Mouse (Mus musculus): ENCODE measurements at regions not wholly inside any gene's neighbourhood (a gene's known extent, or its start where the extent isn't known, plus 50 kb on each side); places are given as distances from the start of the nearest gene placed in this dataset.
A peak's percentile ranks its signal among the peaks of the same experiment; 100 is the strongest.

- DNase-seq (ENCODE audit: low spot score) = peak; percentile 45
Observed at GRCm38 (mm10) chr12:68683176-68683575, 475.8 kb downstream of the Rps29 start.

- no peak for DNase-seq (ENCODE audit: low spot score)
Observed at GRCm38 (mm10) chr12:68680668-68681067, 478.3 kb downstream of the Rps29 start.

GRCm38 (mm10) chr12:68676096-68676775, 482.8 kb downstream of the Rps29 start:
- no peak for DNase-seq (ENCODE audit: low spot score)

GRCm38 (mm10) chr12:68672011-68672410, 487.0 kb downstream of the Rps29 start:
- DNase-seq (ENCODE audit: low spot score) = no peak

GRCm38 (mm10) chr12:68645901-68646585, 512.9 kb downstream of the Rps29 start:
- DNase-seq (ENCODE audit: low spot score) = no peak

- DNase-seq (ENCODE audit: low spot score) = no peak
Observed at GRCm38 (mm10) chr12:68643671-68644070, 515.3 kb downstream of the Rps29 start.

- no peak for DNase-seq (ENCODE audit: low spot score)
Observed at GRCm38 (mm10) chr12:68632441-68632840, 526.5 kb downstream of the Rps29 start.

DNA sequence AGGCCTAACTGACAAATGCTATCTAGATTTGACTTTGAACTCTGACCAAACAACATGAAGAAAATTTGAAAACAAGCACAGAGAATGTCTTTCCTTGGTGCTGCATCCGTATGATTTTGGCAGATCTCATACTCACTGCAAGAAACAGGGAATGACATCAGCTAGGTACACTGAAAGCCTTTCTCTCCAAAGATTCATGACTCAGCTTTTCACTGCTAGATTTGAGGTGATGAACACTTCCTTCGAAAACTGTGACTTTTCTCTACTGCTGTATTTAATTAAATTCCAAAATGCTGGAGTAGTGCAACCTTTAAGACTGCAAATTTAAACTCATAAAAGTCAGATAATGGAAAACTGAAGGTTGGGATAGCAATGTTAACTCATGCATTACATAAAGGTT, 540.6 kb downstream of the Rps29 start:
- DNase-seq (ENCODE audit: low spot score) = no peak

GRCm38 (mm10) chr12:68605417-68606000, 553.5 kb downstream of the Rps29 start:
- no peak for DNase-seq (ENCODE audit: low spot score)

- no peak for DNase-seq (ENCODE audit: low spot score)
Observed at GRCm38 (mm10) chr12:68604524-68605299, 554.3 kb downstream of the Rps29 start.

GRCm38 (mm10) chr12:68602682-68603081, 556.3 kb downstream of the Rps29 start:
- DNase-seq (ENCODE audit: low spot score) = no peak

DNA sequence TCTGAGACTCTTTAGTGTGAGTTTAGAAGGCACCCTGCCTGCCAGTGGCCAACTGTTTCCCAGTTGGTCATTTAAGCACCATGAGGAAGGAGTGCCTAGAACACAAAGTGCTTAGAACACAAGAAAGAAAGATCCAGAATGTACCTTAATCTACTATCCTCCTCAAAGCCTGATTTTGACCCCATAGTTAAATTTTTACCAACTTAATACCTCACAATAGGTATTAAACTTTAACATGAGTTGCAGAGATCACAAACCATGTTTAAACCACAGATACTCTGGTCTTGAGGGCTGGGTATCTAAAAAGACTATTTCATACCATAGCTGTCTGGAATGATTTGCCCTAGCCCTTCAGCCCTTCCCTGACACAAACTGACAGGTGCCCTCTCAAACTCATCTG, 557.6 kb downstream of the Rps29 start:
- no peak for DNase-seq (ENCODE audit: low spot score)

- DNase-seq (ENCODE audit: low spot score) = no peak
Observed at GRCm38 (mm10) chr12:68599681-68600596, 559.0 kb downstream of the Rps29 start.

GRCm38 (mm10) chr12:68599016-68599616, 559.9 kb downstream of the Rps29 start:
- DNase-seq (ENCODE audit: low spot score) = no peak

DNA sequence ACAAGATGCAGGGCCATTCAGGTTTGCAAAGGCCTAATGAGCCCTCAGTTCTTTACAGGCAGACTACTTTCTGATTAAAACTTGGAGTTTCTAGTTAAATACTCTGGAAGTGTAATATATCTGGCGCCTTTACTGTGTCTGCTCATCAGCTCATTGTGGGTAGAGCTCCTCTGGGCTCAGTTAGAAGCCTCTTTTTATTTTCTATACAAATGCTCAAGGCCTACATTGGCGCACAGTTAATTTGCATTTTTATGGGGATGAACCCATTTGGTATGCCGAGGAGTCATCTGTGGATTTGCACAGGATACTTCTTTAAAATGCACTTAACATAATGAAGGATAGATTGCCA, 573.5 kb downstream of the Rps29 start:
- no peak for DNase-seq (ENCODE audit: low spot score)

- DNase-seq (ENCODE audit: low spot score) = no peak
Observed at GRCm38 (mm10) chr12:68584786-68585523, 574.0 kb downstream of the Rps29 start.

DNA sequence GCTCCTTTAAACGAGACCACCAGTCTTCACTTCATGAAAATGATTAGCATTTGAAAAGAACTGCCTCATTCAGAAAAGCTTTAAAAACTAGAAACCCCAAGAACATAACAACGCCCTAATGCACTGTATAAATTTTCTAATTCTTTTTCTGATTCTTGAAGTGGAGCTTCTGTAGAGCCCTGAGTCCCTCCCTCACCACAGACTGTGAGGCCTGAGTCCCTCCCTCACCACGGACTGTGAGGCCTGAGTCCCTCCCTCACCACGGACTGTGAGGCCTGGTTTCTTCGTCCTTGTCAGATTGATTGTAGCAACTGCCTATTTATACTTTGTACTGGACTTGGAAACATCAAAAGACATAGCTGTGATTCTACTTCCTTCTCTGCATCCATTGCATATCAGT, 579.1 kb downstream of the Rps29 start:
- no peak for DNase-seq (ENCODE audit: low spot score)

- no peak for DNase-seq (ENCODE audit: low spot score)
Observed at GRCm38 (mm10) chr12:68577453-68577852, 581.5 kb downstream of the Rps29 start.

GRCm38 (mm10) chr12:68576855-68577254, 582.1 kb downstream of the Rps29 start:
- no peak for DNase-seq (ENCODE audit: low spot score)

DNA sequence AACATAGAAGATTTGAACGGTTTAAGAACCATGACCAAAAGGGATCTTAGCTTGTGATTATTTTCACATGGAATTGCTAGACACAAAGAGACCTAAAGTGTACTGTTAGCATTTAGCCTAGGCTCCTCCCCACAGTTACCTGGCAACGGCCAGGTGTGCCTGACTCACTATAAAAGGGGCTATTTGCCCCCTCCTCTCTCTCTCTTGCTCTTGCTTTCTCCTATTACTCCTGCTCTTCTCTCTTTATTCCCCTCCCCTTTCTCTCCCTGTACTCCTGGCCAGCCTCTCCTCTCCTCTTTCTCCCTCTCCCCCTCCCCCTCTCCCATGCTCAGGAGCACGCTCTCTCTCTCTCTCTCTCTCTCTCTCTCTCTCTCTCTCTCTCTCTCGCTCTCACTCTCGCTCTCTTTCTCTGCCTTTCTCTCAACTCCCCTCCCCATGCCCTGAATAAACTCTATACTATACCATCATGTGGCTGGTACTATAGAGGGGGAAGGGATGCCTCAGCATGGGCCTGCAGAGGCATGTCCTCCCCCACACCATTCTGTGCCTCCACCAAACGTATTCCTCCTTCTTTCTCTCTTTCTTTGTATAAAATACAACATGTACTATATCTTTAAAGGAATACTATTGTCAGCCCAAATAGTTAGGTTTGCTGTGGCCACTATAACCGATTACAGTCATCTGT, 603.9 kb downstream of the Rps29 start:
- DNase-seq (ENCODE audit: low spot score) = no peak
